Mouse (Mus musculus): ENCODE data around the gene Abhd13. TPM values are rescaled to one million over a fixed set of nuclear protein-coding genes. Genes with fewer than 3 reads are reported as not detected.

Gene Abhd13
- polyA plus RNA-seq, 1 experiment from 2014 or later: 13.8 TPM

DNA sequence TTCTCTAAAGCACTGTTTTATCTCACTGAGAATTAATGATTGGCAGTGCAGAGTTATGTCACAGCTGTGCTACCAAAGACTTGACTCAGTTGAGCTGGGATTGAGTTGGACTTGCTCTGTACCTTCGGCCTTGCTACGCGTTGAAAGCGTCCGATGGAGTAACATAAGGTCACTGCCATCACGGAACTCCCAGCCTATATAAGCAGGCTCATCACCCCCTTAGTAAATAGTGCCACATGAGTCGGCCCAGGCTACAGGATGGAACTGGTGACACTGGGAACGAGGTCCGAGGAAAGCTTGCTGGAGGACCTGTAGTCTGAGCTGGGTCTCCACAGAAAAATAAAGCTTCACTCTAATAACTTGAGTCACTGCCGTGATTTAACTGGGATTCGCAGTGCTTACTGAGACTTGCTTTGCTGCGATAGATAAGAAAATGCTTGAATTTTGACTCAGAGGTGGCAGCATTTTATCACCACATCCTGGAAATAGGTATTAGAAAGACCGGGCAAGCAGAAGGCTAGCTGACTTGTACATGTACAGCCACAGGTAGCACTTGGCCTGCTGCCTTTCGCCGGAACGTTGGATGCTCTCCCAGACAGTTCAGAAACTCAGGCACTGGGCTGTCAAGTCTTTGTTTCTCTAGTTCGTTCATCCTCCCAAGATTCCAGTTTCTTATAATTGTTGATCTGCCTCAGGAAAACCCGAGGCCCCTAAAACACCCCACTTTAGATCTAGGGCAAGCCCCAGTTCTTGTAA, 1.1 kb downstream of the Abhd13 start:
- Histone ChIP-seq H3K36me3 (replicated peaks) (peaks cover 18% of the 10 kb centered on the region), H3K27me3 (replicated peaks; ENCODE audit: low read depth, poor library complexity, severe bottlenecking) (no peaks in the 10 kb centered on the region), H3K4me3 (peak overlapping the region; percentile 88), H3K4me1 (peaks cover 34% of the 10 kb centered on the region), H3K9me3 (no peaks in the 10 kb centered on the region), H3K27ac (replicated peaks) (no peak overlapping the region)
- DNase-seq (ENCODE audit: low spot score): peak; percentile 8
- WGBS: 63% methylated on average over 18 of the region's 18 CpGs

DNA sequence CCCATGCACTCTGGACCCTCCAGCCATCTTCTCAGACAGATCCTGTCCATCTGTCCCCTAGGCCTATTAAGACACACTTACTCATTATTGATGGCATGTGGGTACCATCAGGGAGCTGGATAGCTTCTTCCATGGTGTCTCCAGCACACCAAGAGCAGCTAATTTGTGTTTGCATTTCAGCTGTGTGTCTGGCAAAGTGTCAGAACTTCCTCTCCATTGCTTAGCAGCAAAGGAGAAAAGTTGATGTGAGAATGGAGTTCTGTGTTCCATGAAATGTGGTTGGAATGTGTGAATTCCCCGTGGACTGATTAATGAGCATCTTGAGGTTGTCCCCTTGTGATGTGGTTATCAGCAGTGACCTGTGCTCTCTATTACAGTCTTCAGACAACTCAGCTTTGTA, 2.2 kb downstream of the Abhd13 start:
- no peak for DNase-seq (ENCODE audit: low spot score)
- Histone ChIP-seq H3K9me3 (no peaks in the 10 kb centered on the region), H3K4me1 (peaks cover 34% of the 10 kb centered on the region), H3K4me3 (no peak overlapping the region), H3K27me3 (replicated peaks; ENCODE audit: low read depth, poor library complexity, severe bottlenecking) (no peaks in the 10 kb centered on the region), H3K36me3 (replicated peaks) (peaks cover 24% of the 10 kb centered on the region), H3K27ac (replicated peaks) (no peak overlapping the region)
- WGBS: 90% methylated on average over 1 of the region's 1 CpGs

DNA sequence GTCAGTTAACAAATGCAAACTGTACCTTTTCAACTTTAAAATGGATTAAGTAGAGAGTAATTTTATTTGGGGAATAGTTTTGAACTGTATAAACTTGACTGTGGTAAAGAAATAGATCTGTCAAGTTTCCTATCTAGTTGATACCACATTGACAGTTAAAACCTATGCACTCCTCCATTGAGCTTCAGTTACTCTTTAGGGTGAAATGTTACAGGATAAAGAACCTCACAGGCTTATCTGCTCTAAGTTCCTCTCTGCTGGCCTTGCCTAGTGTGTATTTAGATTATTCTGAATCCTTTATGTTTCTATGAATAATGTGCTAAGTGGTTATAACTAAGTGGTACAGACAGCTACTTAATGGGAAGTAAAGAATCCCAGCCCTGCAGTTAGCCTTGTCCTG, 2.7 kb downstream of the Abhd13 start:
- H3K27me3 ChIP-seq (replicated peaks; ENCODE audit: low read depth, poor library complexity, severe bottlenecking): no peaks in the 10 kb centered on the region
- peaks cover 24% of the 10 kb centered on the region for H3K36me3 ChIP-seq (replicated peaks)
- no peak overlapping the region for H3K4me3 ChIP-seq
- no peaks in the 10 kb centered on the region for H3K9me3 ChIP-seq
- no peak for DNase-seq (ENCODE audit: low spot score)
- no peak overlapping the region for H3K27ac ChIP-seq (replicated peaks)
- peaks cover 31% of the 10 kb centered on the region for H3K4me1 ChIP-seq

DNA sequence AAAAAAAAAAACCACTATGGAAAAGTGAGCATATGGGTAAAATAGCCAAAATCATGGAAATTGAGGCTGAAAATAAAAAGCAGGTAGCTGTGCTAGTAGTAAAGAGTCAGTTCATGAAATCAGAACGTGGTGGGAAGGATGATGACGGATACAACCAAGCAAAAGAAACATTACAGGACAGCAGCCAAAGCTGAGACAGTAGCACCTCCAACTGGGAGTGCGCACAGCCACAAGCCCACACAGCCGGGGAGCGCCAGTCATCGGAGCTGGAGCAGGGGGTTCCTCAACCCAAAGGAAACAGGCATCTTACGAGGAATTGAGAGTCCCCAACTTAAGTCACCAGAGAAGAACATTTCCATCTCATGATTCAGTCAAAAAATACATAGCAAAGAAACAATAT, 26.6 kb downstream of the Abhd13 start:
- Histone ChIP-seq H3K27me3 (replicated peaks; ENCODE audit: low read depth, poor library complexity, severe bottlenecking) (peaks cover 19% of the 10 kb centered on the region), H3K9me3 (no peaks in the 10 kb centered on the region), H3K4me3 (no peak overlapping the region), H3K27ac (replicated peaks) (no peak overlapping the region), H3K36me3 (replicated peaks) (no peaks in the 10 kb centered on the region), H3K4me1 (peaks cover 10% of the 10 kb centered on the region)
- 77% methylated on average over 7 of the region's 7 CpGs for WGBS
- DNase-seq (ENCODE audit: low spot score): no peak

DNA sequence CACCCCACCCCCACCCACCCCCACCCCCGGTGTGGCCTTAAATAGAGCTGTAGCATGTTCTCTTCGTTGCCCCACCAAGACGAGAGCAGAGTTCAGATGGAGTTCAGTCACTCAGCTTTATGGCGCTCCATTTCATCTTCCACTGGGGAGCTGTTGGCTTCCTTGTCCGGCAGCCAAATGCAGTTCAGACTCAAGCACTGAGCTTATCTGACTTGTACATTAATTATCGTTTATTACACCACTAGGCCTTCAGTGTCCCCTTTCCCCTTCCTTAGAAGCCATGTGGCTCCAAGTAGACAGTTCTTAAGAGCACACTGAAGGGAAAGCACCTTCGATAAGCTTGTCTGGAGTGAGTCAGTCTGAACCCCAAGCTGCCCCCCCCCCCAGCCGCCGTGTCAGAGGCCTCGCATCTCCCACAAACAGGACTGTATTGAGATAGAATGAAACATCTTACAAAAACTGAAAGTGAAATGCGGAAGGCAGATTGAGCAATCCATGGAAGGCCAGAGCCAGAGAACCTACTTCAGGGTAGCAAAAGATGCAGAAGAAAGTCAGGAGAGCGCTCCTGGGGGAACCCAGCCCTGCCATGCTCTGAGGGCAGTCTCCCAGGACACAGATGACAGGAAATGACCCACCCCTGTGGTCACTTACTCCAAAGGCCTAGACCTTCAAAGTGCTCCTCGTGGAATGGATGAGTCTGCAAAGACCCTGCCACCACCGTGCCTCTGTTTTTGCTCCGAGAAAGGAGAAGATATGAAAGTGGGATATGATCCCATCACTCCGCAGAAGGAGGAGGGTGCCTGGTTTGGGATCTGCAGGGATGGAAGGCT, 28.9 kb downstream of the Abhd13 start, which contains the start of gene Tnfsf13b:
TSS of gene Tnfsf13b (plus strand) at position 312 of the 830 bp plus-strand sequence.
- WGBS: 79% methylated on average over 16 of the region's 16 CpGs
- Histone ChIP-seq H3K27me3 (replicated peaks; ENCODE audit: low read depth, poor library complexity, severe bottlenecking) (peaks cover 19% of the 10 kb centered on the region), H3K36me3 (replicated peaks) (no peaks in the 10 kb centered on the region), H3K27ac (replicated peaks) (peak within 1 kb of the TSS; percentile 24; the same call in 1 of the 2 replicates), H3K9me3 (no peaks in the 10 kb centered on the region), H3K4me3 (peak within 1 kb of the TSS; percentile 65), H3K4me1 (peaks cover 10% of the 10 kb centered on the region)
- no peak for DNase-seq (ENCODE audit: low spot score)

DNA sequence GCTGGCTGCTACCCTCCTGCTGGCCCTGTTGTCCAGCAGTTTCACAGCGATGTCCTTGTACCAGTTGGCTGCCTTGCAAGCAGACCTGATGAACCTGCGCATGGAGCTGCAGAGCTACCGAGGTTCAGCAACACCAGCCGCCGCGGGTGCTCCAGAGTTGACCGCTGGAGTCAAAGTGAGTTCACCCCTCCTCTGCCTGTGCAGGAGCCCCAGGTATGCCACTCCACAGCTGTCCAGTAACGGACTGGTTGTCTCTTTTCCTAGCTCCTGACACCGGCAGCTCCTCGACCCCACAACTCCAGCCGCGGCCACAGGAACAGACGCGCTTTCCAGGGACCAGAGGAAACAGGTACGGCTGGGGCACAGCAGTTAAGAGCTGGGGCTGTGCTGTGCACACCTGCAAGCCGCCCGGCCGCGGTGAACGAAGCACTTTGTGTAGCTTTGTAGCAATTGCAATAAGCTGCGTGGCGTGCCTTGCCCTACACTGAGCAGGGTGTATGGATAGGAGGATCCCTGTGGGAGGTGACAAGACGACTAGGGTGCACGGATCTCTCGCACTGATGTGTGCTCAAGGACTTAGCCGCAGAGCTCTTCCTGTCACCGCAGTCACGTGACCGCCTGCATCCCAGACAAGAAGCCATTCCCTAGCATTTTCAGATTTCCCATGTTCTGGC, 29.6 kb downstream of the Abhd13 start:
- peaks cover 10% of the 10 kb centered on the region for H3K4me1 ChIP-seq
- 4% methylated on average over 29 of the region's 29 CpGs for WGBS
- H3K27ac ChIP-seq (replicated peaks): peak overlapping the region; percentile 24; the same call in 1 of the 2 replicates
- H3K27me3 ChIP-seq (replicated peaks; ENCODE audit: low read depth, poor library complexity, severe bottlenecking): peaks cover 19% of the 10 kb centered on the region
- no peaks in the 10 kb centered on the region for H3K9me3 ChIP-seq
- H3K4me3 ChIP-seq: peak overlapping the region; percentile 65
- DNase-seq (ENCODE audit: low spot score): peak; percentile 67
- no peaks in the 10 kb centered on the region for H3K36me3 ChIP-seq (replicated peaks)

DNA sequence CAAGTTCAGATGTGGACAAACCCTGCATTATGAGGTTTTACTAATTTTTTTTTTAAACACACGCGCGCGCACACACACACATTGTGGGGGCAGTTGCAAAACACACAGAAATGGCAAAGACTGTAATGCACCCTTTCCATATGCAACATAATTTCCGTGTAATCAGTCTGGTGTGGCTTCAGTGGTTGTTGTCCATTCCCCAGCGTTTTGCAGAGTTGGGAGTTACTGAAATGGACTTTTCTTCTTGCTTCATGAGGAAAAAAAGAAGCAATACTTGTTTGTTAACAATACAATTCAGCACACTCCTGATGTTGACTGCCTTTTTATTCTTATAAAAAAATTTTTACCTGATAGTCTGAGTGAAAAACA, 30.1 kb downstream of the Abhd13 start:
- no peaks in the 10 kb centered on the region for H3K36me3 ChIP-seq (replicated peaks)
- H3K27ac ChIP-seq (replicated peaks): no peak overlapping the region
- WGBS: 36% methylated on average over 6 of the region's 6 CpGs
- H3K4me1 ChIP-seq: peaks cover 10% of the 10 kb centered on the region
- no peaks in the 10 kb centered on the region for H3K9me3 ChIP-seq
- DNase-seq (ENCODE audit: low spot score): no peak
- peaks cover 19% of the 10 kb centered on the region for H3K27me3 ChIP-seq (replicated peaks; ENCODE audit: low read depth, poor library complexity, severe bottlenecking)
- peak overlapping the region; percentile 65 for H3K4me3 ChIP-seq

DNA sequence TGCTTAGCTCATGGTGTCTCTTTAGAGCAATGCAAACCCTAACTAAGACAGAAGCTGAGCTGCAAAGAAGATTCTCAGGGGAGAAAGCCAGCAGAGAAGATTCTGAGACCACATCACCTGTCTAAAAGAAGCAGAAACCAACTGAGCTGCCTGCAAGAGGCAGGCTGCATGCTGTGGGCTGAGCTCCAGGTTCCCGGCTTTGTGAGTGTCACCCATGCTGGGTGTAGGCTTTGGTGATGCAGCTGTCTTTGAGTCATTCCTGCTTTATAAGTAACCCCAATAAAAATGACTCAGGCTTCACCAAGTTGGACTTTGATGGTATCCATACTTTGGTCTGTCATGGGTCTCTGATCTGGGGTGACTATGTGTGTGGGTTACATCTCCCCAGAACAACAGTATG, 38.7 kb downstream of the Abhd13 start:
- Histone ChIP-seq H3K4me1 (no peaks in the 10 kb centered on the region), H3K27me3 (replicated peaks; ENCODE audit: low read depth, poor library complexity, severe bottlenecking) (no peaks in the 10 kb centered on the region), H3K4me3 (no peak overlapping the region), H3K36me3 (replicated peaks) (no peaks in the 10 kb centered on the region), H3K27ac (replicated peaks) (no peak overlapping the region), H3K9me3 (no peaks in the 10 kb centered on the region)
- DNase-seq (ENCODE audit: low spot score): no peak
- WGBS: 79% methylated on average over 1 of the region's 1 CpGs

DNA sequence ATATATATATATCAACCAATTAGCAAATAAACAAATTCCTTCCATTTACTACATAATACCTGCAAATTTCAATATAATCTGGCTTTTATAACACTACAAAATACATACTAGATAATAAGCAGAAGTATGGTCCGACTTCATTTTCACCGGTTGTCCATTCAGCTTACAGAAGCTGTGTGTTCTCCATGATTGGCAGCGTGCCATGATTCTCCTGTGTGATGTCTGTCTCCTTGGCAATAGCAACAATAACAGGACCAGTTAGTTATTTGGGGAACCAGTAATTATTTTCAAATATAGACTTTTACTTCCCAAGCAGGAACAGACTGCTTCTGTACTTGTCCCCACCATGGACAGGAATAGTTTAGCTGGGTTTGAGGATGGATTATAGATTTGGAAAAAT, 39.7 kb downstream of the Abhd13 start:
- no peak for DNase-seq (ENCODE audit: low spot score)
- no peaks in the 10 kb centered on the region for H3K9me3 ChIP-seq
- H3K36me3 ChIP-seq (replicated peaks): no peaks in the 10 kb centered on the region
- no peaks in the 10 kb centered on the region for H3K4me1 ChIP-seq
- no peak overlapping the region for H3K27ac ChIP-seq (replicated peaks)
- H3K27me3 ChIP-seq (replicated peaks; ENCODE audit: low read depth, poor library complexity, severe bottlenecking): no peaks in the 10 kb centered on the region
- WGBS: 92% methylated on average over 3 of the region's 3 CpGs
- H3K4me3 ChIP-seq: no peak overlapping the region

DNA sequence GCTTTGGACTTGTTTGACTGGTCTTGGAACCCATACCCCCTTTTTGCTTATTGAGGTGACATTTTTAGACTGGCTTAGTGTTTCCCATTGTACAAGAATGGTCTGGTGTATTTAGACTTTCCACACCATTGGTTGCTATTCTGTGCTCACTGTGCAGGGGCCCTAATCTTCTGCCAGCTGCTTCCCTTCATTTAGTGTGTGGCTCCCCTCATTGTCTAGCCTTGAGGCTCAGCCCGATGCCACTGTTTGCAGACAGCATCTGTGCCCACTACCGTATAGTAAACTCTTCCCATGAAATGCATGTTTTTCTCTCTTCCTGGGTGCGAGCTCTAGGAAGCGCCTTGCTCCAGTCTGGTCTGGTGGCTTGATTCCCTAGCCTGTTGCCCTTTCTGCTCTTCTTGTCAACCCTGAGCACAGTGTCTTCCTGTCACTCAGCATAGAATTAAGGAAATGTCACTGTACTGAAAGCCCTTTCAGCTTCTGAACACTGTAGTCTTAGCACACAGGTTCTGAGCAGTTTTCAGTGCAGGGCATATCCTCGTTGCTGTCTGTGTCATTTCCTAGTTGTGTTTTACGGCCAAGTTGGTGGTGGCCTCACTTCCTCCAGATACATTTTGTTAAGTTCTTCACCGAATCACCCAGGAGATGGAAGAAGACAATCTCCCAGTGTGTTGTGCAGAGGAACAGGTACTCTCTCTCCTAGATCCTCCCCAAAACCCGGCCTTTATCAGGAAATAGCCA, 53.0 kb downstream of the Abhd13 start:
- 81% methylated on average over 8 of the region's 8 CpGs for WGBS
- Histone ChIP-seq H3K27me3 (replicated peaks; ENCODE audit: low read depth, poor library complexity, severe bottlenecking) (no peaks in the 10 kb centered on the region), H3K4me3 (no peak overlapping the region), H3K27ac (replicated peaks) (no peak overlapping the region), H3K9me3 (no peaks in the 10 kb centered on the region), H3K4me1 (no peaks in the 10 kb centered on the region), H3K36me3 (replicated peaks) (no peaks in the 10 kb centered on the region)
- no peak for DNase-seq (ENCODE audit: low spot score)

DNA sequence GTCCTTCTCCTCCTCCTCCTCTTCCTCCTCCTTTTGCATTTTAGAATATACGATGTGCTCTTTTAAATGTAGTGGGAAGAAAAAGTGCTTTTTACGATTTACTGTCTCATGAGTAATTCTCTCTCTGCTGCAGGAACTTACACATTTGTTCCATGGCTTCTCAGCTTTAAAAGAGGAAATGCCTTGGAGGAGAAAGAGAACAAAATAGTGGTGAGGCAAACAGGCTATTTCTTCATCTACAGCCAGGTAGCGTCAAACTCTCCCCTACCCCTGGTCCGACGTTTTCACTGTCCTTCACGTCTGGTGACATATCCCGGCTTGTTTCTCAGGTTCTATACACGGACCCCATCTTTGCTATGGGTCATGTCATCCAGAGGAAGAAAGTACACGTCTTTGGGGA, 53.7 kb downstream of the Abhd13 start:
- Histone ChIP-seq H3K27me3 (replicated peaks; ENCODE audit: low read depth, poor library complexity, severe bottlenecking) (no peaks in the 10 kb centered on the region), H3K4me1 (no peaks in the 10 kb centered on the region), H3K4me3 (no peak overlapping the region), H3K9me3 (no peaks in the 10 kb centered on the region), H3K27ac (replicated peaks) (no peak overlapping the region), H3K36me3 (replicated peaks) (no peaks in the 10 kb centered on the region)
- DNase-seq (ENCODE audit: low spot score): no peak
- WGBS: 84% methylated on average over 9 of the region's 9 CpGs

DNA sequence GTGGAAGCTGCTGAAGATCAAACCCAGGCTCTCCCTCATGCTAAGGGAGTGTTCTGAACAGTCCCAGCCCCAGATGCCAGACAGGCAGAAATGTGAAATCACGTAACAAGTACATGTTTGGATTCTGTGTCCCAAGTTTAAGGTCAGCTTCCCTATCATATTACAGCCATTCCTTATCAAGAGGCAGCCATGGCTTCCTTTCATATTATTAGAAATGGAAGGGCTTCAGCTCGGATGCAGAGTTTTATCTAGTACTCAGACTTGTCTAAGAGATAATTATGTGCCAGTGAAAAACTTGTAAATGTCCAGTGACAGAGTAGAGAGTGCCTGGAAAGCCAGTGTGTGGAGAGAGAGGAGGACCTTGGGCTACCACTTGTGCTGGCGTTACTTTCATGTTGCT, 63.4 kb downstream of the Abhd13 start:
- no peaks in the 10 kb centered on the region for H3K4me1 ChIP-seq
- H3K36me3 ChIP-seq (replicated peaks): no peaks in the 10 kb centered on the region
- H3K27me3 ChIP-seq (replicated peaks; ENCODE audit: low read depth, poor library complexity, severe bottlenecking): no peaks in the 10 kb centered on the region
- WGBS: 75% methylated on average over 3 of the region's 3 CpGs
- H3K27ac ChIP-seq (replicated peaks): no peak overlapping the region
- no peaks in the 10 kb centered on the region for H3K9me3 ChIP-seq
- H3K4me3 ChIP-seq: no peak overlapping the region
- no peak for DNase-seq (ENCODE audit: low spot score)
